Mouse (Mus musculus) left cerebral cortex, postnatal 10 days (tissue): ENCODE results near the gene Ift52. TPM values are rescaled to one million over a fixed set of nuclear protein-coding genes. Genes with fewer than 3 reads are reported as not detected.

Experiments used
- DNase-seq, 2 experiments: peaks; one replicate each; pipeline ENCODE4 v3.0.0; 2021 to 2022; ENCODE audit warnings: low spot score in 2 of 2, mixed read lengths in 1 of 2; ENCODE audit errors: extremely low spot score in 1 of 2
- intact Hi-C: fragments of 180-260 bp; cut with DNase I; formaldehyde crosslinking; loops from one replicate; pipeline ENCODE4 v1.15.1; 2025
- microRNA-seq: library from miRNA; unstranded; fragments of <30 nt; microRNA quantifications from one replicate; pipeline ENCODE4 v1.2.0, GENCODE M21; 2022
- total RNA-seq, 2 experiments: library from RNA; stranded (reverse); gene quantifications; 2 replicates each; pipeline ENCODE4 v1.2.3; 2021

The Ift52 gene
- total RNA-seq, 2 experiments from 2014 or later: 24.6 to 25.5 TPM

- intact Hi-C loops: no loop called here
- no peak for DNase-seq
These were observed 50.1 kb downstream of the Ift52 start for GRCm38 (mm10) chr2:163067233-163067632.

DNA sequence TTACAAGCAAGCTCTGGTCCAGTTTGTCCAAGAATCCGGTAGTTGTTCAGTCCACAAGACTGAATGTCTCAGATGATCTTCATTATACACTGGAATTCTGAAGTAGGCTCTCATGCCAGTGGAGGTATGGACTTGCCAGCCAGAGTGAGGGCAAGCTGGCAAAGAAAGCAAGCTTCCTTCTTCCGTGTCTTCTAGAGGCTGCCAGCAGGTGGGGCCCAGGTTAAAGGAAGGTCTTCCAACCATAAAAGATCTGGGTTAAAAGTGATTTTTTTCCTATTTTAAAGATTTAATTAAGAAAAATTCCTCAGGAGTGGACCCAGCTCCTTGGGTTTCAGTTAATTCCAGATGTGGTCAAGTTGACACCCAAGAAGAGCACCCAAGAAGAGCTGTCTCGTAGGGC is 53.1 kb downstream of the Ift52 start:
- intact Hi-C loops: no loop called here
- no peak for DNase-seq

- intact Hi-C loops: no loop called here
These were observed 54.4 kb downstream of the Ift52 start for GRCm38 (mm10) chr2:163071590-163071989.

DNA sequence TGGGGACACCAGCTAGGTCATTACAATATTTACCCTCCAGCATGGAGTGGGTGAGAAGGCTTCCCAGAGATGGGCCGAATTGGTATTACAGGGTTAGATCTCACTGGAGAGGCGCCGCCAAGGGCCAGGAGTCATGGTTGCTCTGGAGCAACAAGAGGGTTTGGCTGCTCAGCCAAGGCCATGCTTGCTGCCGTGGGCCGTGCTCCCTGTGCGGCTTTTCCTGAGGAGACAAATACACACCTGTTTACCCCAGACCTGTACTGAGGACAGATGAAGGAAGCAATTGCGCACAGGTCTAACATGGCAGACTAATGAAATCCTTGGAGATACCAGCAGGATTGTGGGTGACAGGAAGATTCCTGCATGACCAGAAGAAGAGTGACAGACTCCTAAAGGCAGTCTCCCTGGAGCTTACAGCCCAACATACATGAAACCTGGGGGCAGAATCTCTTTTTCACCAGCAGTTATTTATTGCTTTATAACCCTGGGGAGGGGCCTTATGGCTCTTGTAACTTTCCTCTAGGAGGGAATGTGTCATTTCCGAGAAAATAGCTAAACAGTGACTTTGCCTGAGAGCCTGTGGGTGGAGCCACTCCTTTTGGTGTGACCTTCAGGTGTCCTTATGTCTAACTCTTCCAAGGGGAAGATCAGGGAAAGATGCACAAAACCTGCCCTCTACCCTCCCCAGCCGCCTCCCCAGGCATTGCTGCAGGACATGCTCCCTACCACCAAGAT is 56.0 kb downstream of the Ift52 start:
- no peak for DNase-seq
- intact Hi-C loops: no loop called here

More at GRCm38 (mm10) chr2:163071590-163071989, 54.4 kb downstream of the Ift52 start:
- no peak for DNase-seq

DNA sequence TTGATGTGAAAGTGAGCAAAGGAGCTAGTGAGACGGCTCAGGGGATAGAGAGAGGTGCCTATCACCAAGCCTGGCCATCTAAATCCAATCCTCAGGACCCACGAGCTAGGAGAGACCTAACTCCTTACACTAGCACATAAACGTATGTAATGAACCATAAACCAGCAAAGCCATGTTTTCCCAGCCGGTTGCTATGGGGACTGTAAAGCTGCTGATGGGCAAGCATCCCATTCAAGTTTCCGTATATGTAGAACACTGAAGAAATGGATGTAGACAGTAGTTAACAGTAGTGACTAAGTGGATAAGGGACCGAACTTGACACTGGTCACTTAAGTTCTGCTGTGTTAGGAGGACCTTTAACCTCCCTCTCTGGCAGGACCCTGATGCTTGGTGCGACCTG is 56.9 kb downstream of the Ift52 start:
- intact Hi-C loops: no loop called here
- DNase-seq: peak in 1 of 2 experiments; percentile 53

- no peak for DNase-seq
- intact Hi-C loops: no loop called here
These were observed 57.7 kb downstream of the Ift52 start for GRCm38 (mm10) chr2:163074808-163075207.

DNA sequence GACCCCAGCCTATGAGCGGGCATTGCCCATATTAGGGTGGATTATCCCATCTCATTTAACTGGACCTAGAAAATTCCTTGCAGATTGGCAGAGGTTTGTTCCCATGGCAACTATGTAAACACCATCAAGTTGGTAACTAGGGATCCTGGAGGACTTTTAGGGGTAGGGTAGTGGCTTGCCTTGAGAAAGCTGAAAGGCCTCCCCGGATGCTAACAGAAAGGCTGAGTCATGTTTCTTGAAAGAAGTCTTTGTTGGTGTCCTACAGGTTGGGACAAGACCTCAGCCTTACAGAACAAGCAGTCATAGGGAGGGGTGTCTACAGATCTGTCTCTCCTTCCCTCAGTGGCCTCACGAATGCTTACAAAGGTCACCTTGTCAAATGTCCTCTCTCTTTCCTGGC is 58.1 kb downstream of the Ift52 start:
- DNase-seq: no peak
- intact Hi-C loops: no loop called here

DNA sequence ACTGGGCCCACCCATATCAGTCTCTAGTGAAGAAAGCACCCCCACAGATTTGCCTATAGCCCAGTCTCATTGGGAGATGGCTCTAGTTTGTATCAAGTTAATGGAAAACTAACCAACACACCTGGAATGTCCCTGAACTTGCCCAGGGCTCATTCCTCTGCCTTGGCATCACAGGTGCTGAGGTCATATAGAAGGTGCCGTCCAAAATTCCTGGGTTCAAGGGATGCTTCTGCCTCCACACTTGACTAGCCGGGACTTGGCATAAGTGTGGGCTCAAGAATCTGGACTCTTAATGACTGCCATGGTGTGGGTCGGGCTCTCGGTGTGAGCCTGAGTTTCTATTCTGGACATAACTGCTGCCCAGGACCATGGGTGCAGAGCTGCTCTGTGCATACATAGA is 61.9 kb downstream of the Ift52 start:
- intact Hi-C loops: no loop called here

GRCm38 (mm10) chr2:163082591-163082990 is 65.4 kb downstream of the Ift52 start:
- DNase-seq: no peak
- intact Hi-C loops: no loop called here

More for the DNA sequence above, 61.9 kb downstream of the Ift52 start:
- no peak for DNase-seq

DNA sequence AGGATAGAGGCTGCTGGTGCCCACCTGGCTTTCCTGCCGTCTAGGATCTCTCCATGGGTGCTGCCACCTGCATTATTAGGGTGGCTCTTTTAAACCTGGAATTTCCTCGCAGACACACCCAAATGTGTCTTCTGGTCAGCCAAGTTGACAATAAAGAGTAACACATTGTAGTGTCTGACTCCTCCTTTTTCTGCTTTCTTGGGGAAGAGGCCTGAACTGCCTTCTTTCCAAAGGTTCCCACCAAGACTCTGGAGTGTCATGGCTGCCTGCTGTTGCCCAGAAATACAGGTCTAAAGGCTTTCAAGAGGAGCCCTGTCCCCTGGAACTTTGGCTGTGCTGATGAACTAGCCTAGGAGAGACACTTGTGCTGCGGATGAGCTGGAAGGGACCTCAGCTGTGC is 67.4 kb downstream of the Ift52 start:
- intact Hi-C loops: no loop called here
- no peak for DNase-seq

DNA sequence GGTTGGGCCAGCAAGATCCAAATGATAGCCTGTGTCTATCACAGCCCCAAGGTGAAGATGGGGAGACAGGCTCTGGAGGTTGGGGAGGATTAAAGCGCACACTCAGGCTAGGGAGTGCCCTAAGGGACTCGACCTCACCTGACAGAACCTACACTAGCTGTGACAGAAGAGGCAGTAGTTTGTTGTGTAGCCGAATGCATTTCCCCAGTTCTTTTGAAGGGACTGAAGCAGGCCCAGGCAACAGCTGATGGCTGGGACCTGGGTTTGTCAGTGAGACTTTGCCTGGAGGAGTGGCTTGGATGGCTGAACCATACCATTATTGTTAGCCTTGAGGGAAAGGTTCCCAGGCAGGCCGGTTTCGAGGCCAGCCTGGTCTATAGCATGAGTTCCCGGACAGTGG is 67.9 kb downstream of the Ift52 start:
- intact Hi-C loops: no loop called here
- DNase-seq: no peak

DNA sequence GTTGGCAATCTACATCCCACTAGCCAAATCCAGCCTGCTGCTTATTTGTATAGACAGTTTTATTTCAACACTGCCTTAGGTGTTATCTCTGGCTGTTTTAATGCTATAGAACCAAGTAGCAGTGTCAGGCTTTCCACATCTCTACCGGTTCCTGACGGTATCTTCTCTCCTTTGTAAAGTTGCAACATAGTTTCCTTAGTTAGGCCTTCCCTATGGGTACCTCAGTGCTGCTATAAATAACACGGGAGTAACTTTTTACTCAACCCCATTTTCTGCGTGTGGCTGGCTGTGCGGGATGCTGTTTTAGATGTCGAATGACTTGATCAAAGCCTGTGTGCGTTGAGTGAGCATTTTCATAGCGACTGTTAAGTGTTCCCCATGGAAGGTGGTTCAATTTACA is 69.4 kb downstream of the Ift52 start:
- no peak for DNase-seq

GRCm38 (mm10) chr2:163087728-163088127 is 70.6 kb downstream of the Ift52 start, which contains the start of gene Gtsf1l:
Gene Gtsf1l, minus strand, starts transcription at chr2:163087855.
- intact Hi-C loops: no loop called here
- DNase-seq: no peak

More for the DNA sequence above, 69.4 kb downstream of the Ift52 start:
- intact Hi-C loops: no loop called here

GRCm38 (mm10) chr2:163089475-163090123 is 72.4 kb downstream of the Ift52 start:
- intact Hi-C loops: no loop called here

GRCm38 (mm10) chr2:163094909-163095308 is 77.8 kb downstream of the Ift52 start:
- intact Hi-C loops: no loop called here

More at GRCm38 (mm10) chr2:163089475-163090123, 72.4 kb downstream of the Ift52 start:
- DNase-seq: no peak

More at GRCm38 (mm10) chr2:163094909-163095308, 77.8 kb downstream of the Ift52 start:
- DNase-seq: no peak

Small RNA genes lying within 50 kb of the gene (microRNA-seq; reads per million reads assigned to microRNA genes)
- gene Gm22174 (not detected), gene Mir7003 (not detected)

Other genes with a start within 250 kb of the Ift52 start
- gene Srsf6, start 85.8 kb upstream of the Ift52 start, total RNA-seq: 100 to 1,000 TPM; 118 to 119 TPM
- gene L3mbtl1, start 73.9 kb upstream of the Ift52 start, total RNA-seq: 10 to 100 TPM; 29.6 to 35.0 TPM
- gene Sgk2, start 30.0 kb upstream of the Ift52 start, total RNA-seq: under 1 TPM; 0.39 to 0.41 TPM
- gene Mybl2, start 37.3 kb downstream of the Ift52 start, total RNA-seq: 1 to 10 TPM in 1 of 2 experiments, under 1 TPM in 1; 0.79 to 1.5 TPM
- not detected for gene Gtsf1l, start 70.5 kb downstream of the Ift52 start, total RNA-seq
- 10 to 100 TPM; 23.9 to 26.4 TPM for gene Tox2, start 185.8 kb downstream of the Ift52 start, total RNA-seq